Mouse (Mus musculus): ENCODE data around the gene Gm20518. TPM values are rescaled to one million over a fixed set of nuclear protein-coding genes. Genes with fewer than 3 reads are reported as not detected.

Gene Gm20518
- polyA plus RNA-seq (2015; fragmentation: Nextera tagmentation; extraction: Ambion mirVana) = 0.12 TPM in 1 of 2 replicates, not detected in the other

DNA sequence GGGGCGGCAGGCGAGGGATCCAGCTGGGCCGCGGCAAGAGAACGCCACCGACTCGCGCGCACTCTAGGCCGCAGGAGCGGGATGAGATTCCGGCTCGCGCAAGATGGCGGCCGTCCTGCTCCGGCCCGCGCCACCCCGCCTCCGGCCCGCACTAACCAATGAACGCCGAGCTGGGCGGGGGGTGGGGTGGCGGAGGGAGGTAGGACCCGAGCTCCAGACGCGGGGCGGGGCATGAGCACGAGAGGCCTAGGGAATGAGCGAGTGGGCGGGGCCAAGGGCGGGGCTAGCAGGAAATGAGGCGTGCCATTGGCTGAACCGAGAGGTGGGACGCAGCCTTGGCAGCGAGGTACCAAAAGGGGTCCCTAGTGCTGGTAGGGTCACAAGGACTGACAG, at the start of gene Gm20518:
TSS of gene Gm20518 (minus strand) at position 105 of the 393 bp plus-strand sequence.

DNA sequence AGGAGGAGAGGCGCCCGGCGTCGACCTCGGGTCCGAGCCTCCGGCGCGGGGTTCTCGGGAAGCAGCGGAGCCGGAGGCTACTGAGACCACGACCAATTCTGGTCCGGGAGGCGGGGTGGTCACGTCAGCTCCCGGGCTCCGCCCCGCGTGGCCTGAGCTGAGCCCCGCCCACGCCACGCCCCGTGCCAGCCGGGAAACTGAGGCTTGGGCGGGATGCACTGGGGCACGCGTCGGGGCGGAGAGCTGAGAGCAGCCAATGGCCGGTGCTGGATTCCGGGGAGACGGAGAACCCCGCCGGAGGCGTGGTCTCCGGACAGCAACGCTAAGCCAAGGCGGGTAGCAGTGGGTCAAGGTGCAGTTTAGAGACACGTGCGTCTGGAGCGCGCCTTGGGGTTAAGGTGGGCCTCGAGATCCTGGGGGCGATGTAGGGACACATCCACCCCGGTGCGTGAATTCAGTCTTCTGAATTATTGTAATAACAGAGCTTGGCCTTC, 36.7 kb upstream of the Gm20518 start, which contains the start of gene Slc25a1:
TSS of gene Slc25a1 (minus strand) at position 133 of the 494 bp plus-strand sequence.

DNA sequence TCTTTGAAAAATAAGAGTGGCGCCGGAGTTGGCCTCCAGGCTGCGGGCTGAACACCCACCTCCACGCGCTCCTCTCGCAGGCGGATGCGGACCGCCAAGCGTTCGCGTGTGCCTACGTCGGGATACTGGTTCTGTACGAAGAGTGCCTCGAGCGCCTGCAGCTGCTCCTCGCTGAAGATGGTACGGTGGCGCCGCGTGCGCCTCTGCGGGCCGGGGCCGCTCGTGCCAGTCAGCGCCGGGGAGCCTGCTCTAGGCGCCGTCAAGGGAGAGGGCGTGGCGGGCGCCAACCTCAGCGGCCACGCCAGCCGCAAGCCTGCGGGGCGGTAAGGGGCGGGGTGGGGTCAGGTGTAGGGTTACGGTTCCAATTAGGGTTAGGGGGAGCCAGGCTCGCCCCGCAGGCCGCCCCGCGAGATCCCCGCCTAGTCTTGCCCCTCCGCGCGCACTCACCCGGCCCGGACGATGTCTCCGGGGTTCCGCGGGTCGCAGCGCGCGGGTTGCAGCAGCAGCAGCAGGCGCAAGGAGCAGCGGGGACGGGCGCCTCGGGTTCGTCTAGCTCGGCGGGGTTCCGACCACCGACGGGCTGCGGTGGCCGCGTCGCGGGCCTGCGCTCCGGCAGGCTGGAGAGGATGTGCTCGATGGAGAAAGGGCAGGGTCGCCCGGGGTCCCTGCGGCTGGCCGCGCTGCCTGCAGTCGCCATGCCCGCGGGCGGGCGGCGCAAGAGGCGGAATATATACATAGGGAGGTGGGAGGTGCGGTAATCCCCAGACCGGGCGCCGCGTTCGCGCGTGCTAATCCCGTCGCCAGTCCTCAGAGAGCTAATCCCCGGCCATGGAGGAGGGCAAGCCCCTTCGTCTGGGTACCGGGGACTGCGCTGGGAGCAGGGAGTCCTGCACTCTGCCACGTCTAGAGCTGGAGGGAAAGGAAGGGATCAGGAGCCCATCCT, 23.1 kb upstream of the Gm20518 start, which contains the start of gene Gsc2:
TSS of gene Gsc2 (minus strand) at position 753 of the 943 bp plus-strand sequence.

DNA sequence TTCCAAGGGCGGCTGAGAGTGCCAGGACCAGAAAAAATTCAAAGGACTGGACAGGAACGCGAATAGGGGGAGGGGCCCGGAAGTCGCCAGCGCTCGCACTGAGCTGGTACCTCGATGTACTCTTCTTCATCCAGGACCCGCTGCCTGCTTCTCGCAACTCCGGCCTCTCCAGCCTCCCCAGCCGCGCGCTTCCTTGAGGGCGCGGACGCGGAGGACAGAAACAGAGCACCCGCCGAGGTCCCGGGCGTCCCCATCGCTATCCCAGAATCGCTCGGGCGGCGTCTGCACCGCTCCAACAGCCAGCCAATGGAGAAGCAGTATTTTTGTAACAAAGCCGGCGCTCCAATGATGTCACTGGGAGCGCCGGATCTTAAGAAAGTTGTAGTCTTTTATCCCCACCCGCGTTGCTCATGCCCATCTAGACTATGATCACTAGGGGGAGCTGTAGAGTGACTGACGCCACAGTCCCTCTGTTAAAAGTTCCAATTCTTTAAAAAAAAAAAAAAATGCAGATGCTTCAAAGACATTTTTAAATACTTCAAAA, 19.7 kb upstream of the Gm20518 start, which contains the start of gene Ess2:
TSS of gene Ess2 (minus strand) at position 297 of the 544 bp plus-strand sequence.

DNA sequence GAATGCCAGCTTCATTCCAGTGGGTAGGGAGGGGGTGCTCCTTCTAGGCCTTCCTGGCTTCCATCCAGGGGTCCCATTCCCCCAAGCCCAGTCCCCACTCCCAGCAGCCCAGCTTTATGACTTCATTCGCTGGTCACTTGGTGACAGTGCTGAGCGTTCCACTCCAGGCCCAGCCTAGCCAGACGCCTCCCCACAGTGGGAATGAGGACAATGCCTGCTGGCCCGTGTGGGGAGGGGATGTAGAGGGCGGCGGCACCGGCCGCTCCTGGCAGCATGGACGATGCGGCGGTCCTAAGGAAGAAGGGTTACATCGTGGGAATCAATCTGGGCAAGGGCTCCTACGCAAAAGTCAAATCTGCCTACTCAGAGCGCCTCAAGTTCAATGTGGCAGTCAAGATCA, 7.0 kb upstream of the Gm20518 start, which contains the start of the genes Dgcr2 and Tssk2:
TSS of gene Dgcr2 (minus strand) at position 101 of the 400 bp plus-strand sequence.
TSS of gene Tssk2 (plus strand) at position 176 of the 400 bp plus-strand sequence.

DNA sequence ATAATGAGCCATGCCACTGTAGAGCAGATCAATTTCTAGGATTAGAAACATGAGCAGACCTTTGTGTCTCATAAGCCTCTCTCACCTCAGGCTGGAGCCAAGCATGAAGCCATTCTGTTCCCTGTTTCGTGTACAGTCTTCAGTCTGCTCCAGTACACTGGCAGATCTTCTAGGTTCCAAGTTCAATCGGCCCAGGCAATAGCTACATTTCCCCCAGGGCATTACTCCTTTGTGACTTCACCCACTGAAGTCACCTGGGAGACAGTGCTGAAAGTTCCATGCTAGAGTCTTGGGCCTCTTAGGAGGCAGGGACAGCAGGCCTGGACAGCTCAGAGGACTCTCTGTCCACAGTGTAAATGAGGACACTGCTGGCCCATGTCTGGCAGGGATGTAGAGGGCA, 2.5 kb upstream of the Gm20518 start, which contains the start of gene Tssk1:
TSS of gene Tssk1 (plus strand) at position 301 of the 400 bp plus-strand sequence.

DNA sequence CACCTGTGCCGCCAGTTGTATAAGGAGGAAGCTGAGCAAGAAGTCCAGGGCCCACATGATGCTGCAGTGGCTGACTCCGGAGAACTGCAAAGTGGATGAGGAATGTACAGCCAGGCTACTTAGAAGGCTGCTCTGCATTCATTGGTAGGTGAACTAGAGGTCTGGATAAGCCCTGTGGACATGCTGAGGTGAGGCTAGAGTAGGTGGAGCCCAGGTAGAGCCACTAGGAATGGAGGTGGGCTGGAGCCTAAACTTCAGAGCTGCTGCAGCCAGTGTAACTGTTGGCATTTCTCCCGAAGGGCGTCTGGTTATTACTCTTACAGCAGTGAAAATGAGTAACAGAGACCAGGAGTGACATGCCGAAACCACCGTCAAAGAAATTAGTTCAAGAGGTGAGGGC, 53.4 kb downstream of the Gm20518 start, which contains the start of gene Car15:
TSS of gene Car15 (minus strand) at position 314 of the 400 bp plus-strand sequence.

DNA sequence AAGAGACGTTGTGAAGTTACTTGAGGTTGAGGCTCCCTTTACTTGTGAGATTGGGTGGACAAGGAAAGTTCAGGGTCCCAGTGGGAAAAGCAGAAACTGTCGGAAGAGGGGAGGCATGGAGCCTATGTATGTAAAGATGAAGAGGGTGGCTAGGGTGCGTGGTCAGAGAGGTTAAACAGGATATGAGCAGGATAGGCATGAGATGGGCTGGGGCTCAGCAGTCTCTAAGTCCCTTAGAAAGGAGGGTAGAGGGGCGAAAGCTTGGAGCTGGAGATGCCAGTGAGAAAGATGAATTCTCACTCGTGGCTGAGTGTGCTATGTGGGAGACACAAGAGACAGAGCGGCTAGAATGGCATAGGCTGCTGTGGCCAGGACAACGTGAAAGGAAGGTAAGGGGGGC, 58.6 kb downstream of the Gm20518 start, which contains the start of gene B830017H08Rik:
TSS of gene B830017H08Rik (plus strand) at position 301 of the 400 bp plus-strand sequence.

DNA sequence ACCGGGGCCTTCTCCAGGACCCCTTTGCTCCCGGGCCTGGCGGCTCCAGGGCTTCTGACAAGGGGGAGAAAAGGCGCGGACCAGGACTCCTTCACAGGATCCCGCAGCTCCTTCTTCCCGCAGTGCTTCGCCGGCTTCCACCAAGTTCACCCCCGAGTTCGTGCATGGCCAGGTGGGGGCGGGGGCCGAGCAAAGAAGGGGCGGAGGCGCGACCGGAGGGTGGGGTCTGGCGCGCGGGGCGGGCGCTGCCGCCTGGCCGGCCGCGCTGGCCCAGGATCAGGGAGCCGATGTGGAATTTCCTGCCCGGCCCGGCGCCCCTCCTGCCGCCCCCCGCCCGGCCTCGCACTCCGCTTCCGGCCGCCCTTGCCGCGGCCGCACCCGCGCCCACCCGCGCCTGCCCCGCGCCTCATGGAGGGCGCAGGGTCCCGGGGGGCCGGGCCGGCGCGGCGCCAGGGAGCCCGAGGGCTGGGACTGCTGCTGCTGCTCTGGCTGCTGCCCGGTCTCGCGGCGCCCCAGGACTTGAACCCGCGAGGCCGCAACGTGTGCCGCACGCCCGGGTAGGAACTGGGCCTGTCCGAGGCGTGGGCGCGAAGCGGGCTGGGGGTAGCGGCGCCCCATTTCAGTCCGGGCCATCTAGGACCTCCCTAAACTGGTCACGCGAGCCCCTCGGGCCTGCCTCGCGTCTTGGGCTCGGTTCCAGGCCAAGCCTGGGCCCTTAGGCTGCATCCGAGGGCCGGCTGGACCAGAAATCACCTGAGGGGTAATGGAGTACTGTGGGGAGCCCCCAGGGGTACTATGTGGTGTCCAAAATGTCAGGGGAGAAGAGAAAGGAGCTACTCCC, 94.3 kb downstream of the Gm20518 start, which contains the start of gene Scarf2:
TSS of gene Scarf2 (plus strand) at position 312 of the 841 bp plus-strand sequence.

Other genes with a start within 250 kb of the Gm20518 start
- gene Ccdc74a, start 245.2 kb downstream of the Gm20518 start, polyA plus RNA-seq (2015; fragmentation: Nextera tagmentation; extraction: Ambion mirVana) = 2.9 TPM in 2 replicates
- 20.2 and 21.1 TPM in 2 replicates for gene Med15, start 158.8 kb downstream of the Gm20518 start, polyA plus RNA-seq (2015; fragmentation: Nextera tagmentation; extraction: Ambion mirVana)
- gene Klhl22, start 132.1 kb downstream of the Gm20518 start, polyA plus RNA-seq (2015; fragmentation: Nextera tagmentation; extraction: Ambion mirVana) = 40.6 and 43.2 TPM in 2 replicates
- gene Scarf2, start 94.4 kb downstream of the Gm20518 start, polyA plus RNA-seq (2015; fragmentation: Nextera tagmentation; extraction: Ambion mirVana) = 8.1 and 13.0 TPM in 2 replicates
- not detected in 2 replicates for gene B830017H08Rik, start 58.5 kb downstream of the Gm20518 start, polyA plus RNA-seq (2015; fragmentation: Nextera tagmentation; extraction: Ambion mirVana)
- 0.38 and 0.86 TPM in 2 replicates for gene Car15, start 53.3 kb downstream of the Gm20518 start, polyA plus RNA-seq (2015; fragmentation: Nextera tagmentation; extraction: Ambion mirVana)
- 0.06 TPM in 1 of 2 replicates, not detected in the other for gene Tssk1, start 2.6 kb upstream of the Gm20518 start, polyA plus RNA-seq (2015; fragmentation: Nextera tagmentation; extraction: Ambion mirVana)
- gene Dgcr2, start 6.9 kb upstream of the Gm20518 start, polyA plus RNA-seq (2015; fragmentation: Nextera tagmentation; extraction: Ambion mirVana) = 27.3 and 28.6 TPM in 2 replicates
- not detected in 2 replicates for gene Tssk2, start 7.0 kb upstream of the Gm20518 start, polyA plus RNA-seq (2015; fragmentation: Nextera tagmentation; extraction: Ambion mirVana)
- gene Ess2, start 19.7 kb upstream of the Gm20518 start, polyA plus RNA-seq (2015; fragmentation: Nextera tagmentation; extraction: Ambion mirVana) = 16.1 and 17.6 TPM in 2 replicates
- not detected in 2 replicates for gene Gsc2, start 23.4 kb upstream of the Gm20518 start, polyA plus RNA-seq (2015; fragmentation: Nextera tagmentation; extraction: Ambion mirVana)
- 12.0 and 57.5 TPM in 2 replicates for gene Slc25a1, start 36.5 kb upstream of the Gm20518 start, polyA plus RNA-seq (2015; fragmentation: Nextera tagmentation; extraction: Ambion mirVana)
- gene Vpreb2, start 88.8 kb upstream of the Gm20518 start, polyA plus RNA-seq (2015; fragmentation: Nextera tagmentation; extraction: Ambion mirVana) = not detected in 2 replicates
- 64.5 and 71.5 TPM in 2 replicates for gene Dgcr6, start 161.2 kb upstream of the Gm20518 start, polyA plus RNA-seq (2015; fragmentation: Nextera tagmentation; extraction: Ambion mirVana)
- gene Prodh, start 198.5 kb upstream of the Gm20518 start, polyA plus RNA-seq (2015; fragmentation: Nextera tagmentation; extraction: Ambion mirVana) = 5.5 and 7.0 TPM in 2 replicates
- gene Rtn4r, start 236.0 kb upstream of the Gm20518 start, polyA plus RNA-seq (2015; fragmentation: Nextera tagmentation; extraction: Ambion mirVana) = 0.26 and 0.37 TPM in 2 replicates